Mouse (Mus musculus) intestine, postnatal 0 days (tissue): Measurements from ENCODE around the gene Itga1. TPM values are rescaled to one million over a fixed set of nuclear protein-coding genes. Genes with fewer than 3 reads are reported as not detected.

ENCODE experiments used
- ATAC-seq: fragments of 200-750 bp; cut with Nextera tagmentation; 2 replicates; pipeline ENCODE4 v1.8.0; 2017; ENCODE audit warnings: mild to moderate bottlenecking, moderate TSS enrichment, moderate library complexity
- H3K27ac ChIP-seq: fragments of 300-500 bp; sonication (generic); 2 replicates; pipeline ENCODE4 v1.5.1; 2014; ENCODE audit warnings: mild to moderate bottlenecking, low read depth, low read length, moderate library complexity
- H3K27me3 ChIP-seq: fragments of 300-500 bp; sonication (generic); replicated peaks from 2 replicates; pipeline ENCODE4 v1.6.1; 2014; ENCODE audit warnings: low read length, mixed read lengths; ENCODE audit not compliant: control insufficient read depth, insufficient read depth
- H3K36me3 ChIP-seq: fragments of 300-500 bp; sonication (generic); 2 replicates; pipeline ENCODE4 v1.6.1; 2014; ENCODE audit warnings: mild to moderate bottlenecking, moderate library complexity; ENCODE audit not compliant: control insufficient read depth, insufficient read depth
- H3K4me1 ChIP-seq: fragments of 300-500 bp; sonication (generic); replicated peaks from 2 replicates; pipeline ENCODE4 v1.6.1; 2014; ENCODE audit warnings: antibody characterized with exemption, low read length, mixed read lengths; ENCODE audit not compliant: control insufficient read depth, insufficient read depth
- H3K4me2 ChIP-seq: fragments of 300-500 bp; sonication (generic); replicated peaks from 2 replicates; pipeline ENCODE4 v1.6.1; 2014; ENCODE audit warnings: low read depth, mild to moderate bottlenecking, moderate library complexity
- H3K4me3 ChIP-seq: fragments of 300-500 bp; sonication (generic); 2 replicates; pipeline ENCODE4 v1.5.1; 2014; ENCODE audit warnings: low read depth, low read length
- H3K9ac ChIP-seq: fragments of 300-500 bp; sonication (generic); 2 replicates; pipeline ENCODE4 v1.6.1; 2014; ENCODE audit warnings: mild to moderate bottlenecking, low read depth, low read length
- H3K9me3 ChIP-seq: fragments of 300-500 bp; sonication (generic); 2 replicates; pipeline ENCODE4 v1.6.1; 2016; ENCODE audit warnings: mixed run types; ENCODE audit not compliant: control insufficient read depth
- CTCF ChIP-seq: sonication (generic); IDR thresholded peaks from 2 replicates; pipeline ENCODE4 v1.5.1; 2016; ENCODE audit warnings: low read depth, mild to moderate bottlenecking, control low read depth, antibody characterized with exemption, moderate library complexity
- WGBS: fragments of 180-500 bp; shearing (Covaris S2); extraction: QIAGEN DNeasy Blood & Tissue Kit; methylation state at CpG from one replicate; pipeline ENCODE4 v1.1.7; 2014; 5-methylcytosine and 5-hydroxymethylcytosine counted together
- polyA plus RNA-seq: library from polyadenylated mRNA; unstranded; fragments of >200 nt; fragmentation: Nextera tagmentation; extraction: Ambion mirVana; gene quantifications from 2 replicates; pipeline ENCODE4 v1.2.1, GENCODE M21; 2015

The Itga1 gene
- polyA plus RNA-seq, 1 experiment from 2014 or later, result 12.8 TPM

GRCm38 (mm10) chr13:115006213-115006835 is 95.4 kb downstream of the Itga1 start:
- no peak for TF ChIP-seq CTCF
- H3K27ac ChIP-seq, result no peak overlapping the region
- WGBS, result 55% methylated on average over 9 of the region's 9 CpGs
- H3K9me3 ChIP-seq, result no peaks in the 10 kb centered on the region
- H3K4me1 ChIP-seq, result no peaks in the 10 kb centered on the region
- H3K27me3 ChIP-seq, result no peaks in the 10 kb centered on the region
- no peaks in the 10 kb centered on the region; the same call in 1 of the 2 replicates for H3K36me3 ChIP-seq
- no peak overlapping the region for H3K9ac ChIP-seq
- no peak for ATAC-seq
- H3K4me3 ChIP-seq, result no peak overlapping the region
- no peak overlapping the region for H3K4me2 ChIP-seq

- TF ChIP-seq CTCF, result no peak
- 61% methylated on average over 6 of the region's 6 CpGs for WGBS
- ATAC-seq, result no peak
- H3K36me3 ChIP-seq, result no peaks in the 10 kb centered on the region; the same call in 1 of the 2 replicates
- H3K4me1 ChIP-seq, result no peaks in the 10 kb centered on the region
- H3K4me2 ChIP-seq, result no peak overlapping the region
- H3K9me3 ChIP-seq, result no peaks in the 10 kb centered on the region
- H3K27ac ChIP-seq, result no peak overlapping the region
- H3K4me3 ChIP-seq, result no peak overlapping the region
- no peaks in the 10 kb centered on the region for H3K27me3 ChIP-seq
- H3K9ac ChIP-seq, result no peak overlapping the region
These were observed 96.4 kb downstream of the Itga1 start for GRCm38 (mm10) chr13:115005342-115005741.

GRCm38 (mm10) chr13:115003444-115004053 is 98.2 kb downstream of the Itga1 start:
- no peak for ATAC-seq
- Histone ChIP-seq H3K4me1 (no peaks in the 10 kb centered on the region), H3K9ac (no peak overlapping the region), H3K27ac (no peak overlapping the region), H3K4me2 (no peak overlapping the region), H3K36me3 (no peaks in the 10 kb centered on the region; the same call in 1 of the 2 replicates), H3K27me3 (no peaks in the 10 kb centered on the region), H3K9me3 (no peaks in the 10 kb centered on the region), H3K4me3 (no peak overlapping the region)
- TF ChIP-seq CTCF, result peak; percentile 58
- 51% methylated on average over 7 of the region's 7 CpGs for WGBS

- Histone ChIP-seq H3K9ac (no peak overlapping the region), H3K27ac (no peak overlapping the region), H3K9me3 (no peaks in the 10 kb centered on the region), H3K4me3 (no peak overlapping the region), H3K27me3 (no peaks in the 10 kb centered on the region), H3K4me1 (no peaks in the 10 kb centered on the region), H3K4me2 (no peak overlapping the region), H3K36me3 (no peaks in the 10 kb centered on the region)
- ATAC-seq, result no peak
- 68% methylated on average over 3 of the region's 3 CpGs for WGBS
- no peak for TF ChIP-seq CTCF
These were observed 98.9 kb downstream of the Itga1 start for GRCm38 (mm10) chr13:115002837-115003236.

- no peak for TF ChIP-seq CTCF
- ATAC-seq, result no peak
- no peak overlapping the region for H3K4me2 ChIP-seq
These were observed 99.6 kb downstream of the Itga1 start for GRCm38 (mm10) chr13:115002155-115002554.

GRCm38 (mm10) chr13:114999582-114999981 is 102.2 kb downstream of the Itga1 start:
- Histone ChIP-seq H3K4me1 (no peaks in the 10 kb centered on the region), H3K9me3 (no peaks in the 10 kb centered on the region), H3K4me3 (no peak overlapping the region), H3K9ac (no peak overlapping the region), H3K36me3 (no peaks in the 10 kb centered on the region), H3K27me3 (no peaks in the 10 kb centered on the region), H3K27ac (no peak overlapping the region), H3K4me2 (no peak overlapping the region)
- 88% methylated on average over 4 of the region's 4 CpGs for WGBS
- ATAC-seq, result no peak
- no peak for TF ChIP-seq CTCF

More at GRCm38 (mm10) chr13:115002155-115002554, 99.6 kb downstream of the Itga1 start:
- Histone ChIP-seq H3K27ac (no peak overlapping the region), H3K9ac (no peak overlapping the region), H3K4me1 (no peaks in the 10 kb centered on the region), H3K9me3 (no peaks in the 10 kb centered on the region), H3K27me3 (no peaks in the 10 kb centered on the region), H3K36me3 (no peaks in the 10 kb centered on the region), H3K4me3 (no peak overlapping the region)
- WGBS, result 88% methylated on average over 5 of the region's 5 CpGs
